In genomic region chr16:84873805-84874204, GRCm38 (mm10) we compare ENCODE assay signal across 28 mouse cellular contexts.
"Had no signal": no experiment of that assay in that cellular context is flagged by ENCODE, and none has a peak within 500 bp of the region (broad histone marks: within the 10 kb centered on the region; RNA-seq: fewer than 3 reads in every experiment).

No protein-coding gene starts in this region.

- H3K9me3 ChIP-seq: embryonic facial prominence, embryonic 10.5 days; embryonic facial prominence, embryonic 12.5 days; embryonic facial prominence, embryonic 13.5 days; embryonic facial prominence, embryonic 15.5 days; forebrain, embryonic 10.5 days; forebrain, embryonic 12.5 days; forebrain, embryonic 13.5 days; forebrain, embryonic 15.5 days had no signal

- H3K9ac ChIP-seq: embryonic facial prominence, embryonic 12.5 days; embryonic facial prominence, embryonic 13.5 days; embryonic facial prominence, embryonic 15.5 days; forebrain, embryonic 12.5 days; forebrain, embryonic 13.5 days; forebrain, embryonic 15.5 days; forebrain, postnatal 0 days had no signal

- H3K27ac ChIP-seq: embryonic facial prominence, embryonic 10.5 days; embryonic facial prominence, embryonic 12.5 days; embryonic facial prominence, embryonic 13.5 days; embryonic facial prominence, embryonic 15.5 days; forebrain, embryonic 10.5 days; forebrain, embryonic 12.5 days; forebrain, embryonic 13.5 days; forebrain, embryonic 15.5 days; gastrocnemius, adult 2 months had no signal

- H3K4me3 ChIP-seq: embryonic facial prominence, embryonic 10.5 days; embryonic facial prominence, embryonic 12.5 days; embryonic facial prominence, embryonic 13.5 days; embryonic facial prominence, embryonic 15.5 days; erythroblast, embryonic 14.5 days; forebrain, embryonic 10.5 days; forebrain, embryonic 12.5 days; forebrain, embryonic 13.5 days; forebrain, embryonic 15.5 days; gastrocnemius, adult 2 months had no signal

- ATAC-seq: forebrain, embryonic 13.5 days; forebrain, embryonic 14.5 days; forebrain, embryonic 15.5 days; forebrain, embryonic 16.5 days; forebrain, postnatal 0 days had no signal

- H3K36me3 ChIP-seq: embryonic facial prominence, embryonic 10.5 days; embryonic facial prominence, embryonic 12.5 days; embryonic facial prominence, embryonic 13.5 days; embryonic facial prominence, embryonic 15.5 days; forebrain, embryonic 10.5 days; forebrain, embryonic 12.5 days; forebrain, embryonic 15.5 days had no signal

- DNase-seq: cerebellum, adult 2 months; cerebellum, adult 8-10 months; cerebellum, adult 9-10 months; cerebellum, adult 9-11 months; cerebellum, postnatal 10 days; cerebellum, postnatal 14 days; cerebellum, postnatal 25 days; cerebellum, postnatal 36 days; embryo, embryonic 11 days; forebrain, postnatal 0 days; gastrocnemius, adult 2 months; gastrocnemius, postnatal 10 days; gastrocnemius, postnatal 14 days; gastrocnemius, postnatal 25 days; gastrocnemius, postnatal 36 days; heart, adult 11 months; heart, adult 18-20 months had no signal

- H3K27me3 ChIP-seq: embryonic facial prominence, embryonic 12.5 days; embryonic facial prominence, embryonic 13.5 days; embryonic facial prominence, embryonic 15.5 days; forebrain, embryonic 12.5 days; forebrain, embryonic 13.5 days; forebrain, embryonic 15.5 days had no signal

- H3K4me1 ChIP-seq: embryonic facial prominence, embryonic 10.5 days; embryonic facial prominence, embryonic 12.5 days; embryonic facial prominence, embryonic 13.5 days; embryonic facial prominence, embryonic 15.5 days; forebrain, embryonic 10.5 days had no signal

- H3K4me2 ChIP-seq: embryonic facial prominence, embryonic 12.5 days; embryonic facial prominence, embryonic 13.5 days; embryonic facial prominence, embryonic 15.5 days; forebrain, embryonic 12.5 days; forebrain, embryonic 13.5 days; forebrain, embryonic 15.5 days had no signal
